Mouse (Mus musculus): Measurements from ENCODE around the gene Fuz. TPM values are rescaled to one million over a fixed set of nuclear protein-coding genes. Genes with fewer than 3 reads are reported as not detected.
A peak's percentile ranks its signal among the peaks of the same experiment; 100 is the strongest.
"Not testable (repeated sequence)": the region's sequence is repeated elsewhere in the genome, so short reads cannot be mapped to it uniquely, and the experiment has no call there.

The Fuz gene
- polyA plus RNA-seq, 1 experiment from 2014 or later: 11.1 TPM

DNA sequence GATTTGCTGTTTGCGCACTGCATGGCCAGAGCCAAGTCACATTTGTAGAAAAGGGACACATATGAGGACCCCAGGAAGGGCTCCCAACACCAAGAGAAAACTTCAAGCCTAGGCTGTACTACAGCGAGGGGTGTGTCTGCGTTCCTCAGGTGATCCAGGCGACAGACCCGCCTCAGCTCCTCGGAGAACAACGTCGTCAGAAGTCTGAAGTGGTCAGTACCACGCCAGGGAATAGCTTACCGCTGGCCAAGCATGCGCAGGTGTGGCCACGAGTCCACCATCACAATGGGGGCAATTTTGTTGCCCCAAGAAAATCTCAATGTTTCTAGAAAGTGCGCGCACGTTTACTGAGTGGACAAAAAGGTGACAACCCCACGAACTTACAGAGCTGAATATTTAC, 27.4 kb upstream of the Fuz start:
- H3K4me1 ChIP-seq (replicated peaks; ENCODE audit: control insufficient read depth, insufficient read depth, low read length): peaks cover 27% of the 10 kb centered on the region
- H3K9ac ChIP-seq (ENCODE audit: low read depth, low read length): peak overlapping the region; percentile 95; the same call in 1 of the 2 replicates
- peak overlapping the region; percentile 98 for H3K27ac ChIP-seq (ENCODE audit: low read depth, low read length)
- peak overlapping the region; percentile 79 for H3K4me2 ChIP-seq (replicated peaks; ENCODE audit: low read depth)
- peak overlapping the region; percentile 86 for H3K4me3 ChIP-seq (ENCODE audit: low read depth, low read length)
- no peak for ATAC-seq
- H3K27me3 ChIP-seq (replicated peaks; ENCODE audit: control insufficient read depth, insufficient read depth, low read length): no peaks in the 10 kb centered on the region
- no peaks in the 10 kb centered on the region for H3K9me3 ChIP-seq (ENCODE audit: control insufficient read depth)
- TF ChIP-seq CTCF (IDR thresholded peaks at IDR 0.05; ENCODE audit: low read depth): no peak
- 6% methylated on average over 16 of the region's 16 CpGs for WGBS
- H3K36me3 ChIP-seq (ENCODE audit: control insufficient read depth, insufficient read depth): peaks cover 18% of the 10 kb centered on the region

GRCm38 (mm10) chr7:44868919-44869696, 26.8 kb upstream of the Fuz start:
- peaks cover 12% of the 10 kb centered on the region for H3K36me3 ChIP-seq (ENCODE audit: control insufficient read depth, insufficient read depth)
- H3K4me1 ChIP-seq (replicated peaks; ENCODE audit: control insufficient read depth, insufficient read depth, low read length): peaks cover 27% of the 10 kb centered on the region
- under 1% methylated on average over 88 of the region's 108 CpGs for WGBS
- peak overlapping the region; percentile 95 for H3K9ac ChIP-seq (ENCODE audit: low read depth, low read length)
- peak overlapping the region; percentile 98 for H3K27ac ChIP-seq (ENCODE audit: low read depth, low read length)
- no peaks in the 10 kb centered on the region for H3K27me3 ChIP-seq (replicated peaks; ENCODE audit: control insufficient read depth, insufficient read depth, low read length)
- peak overlapping the region; percentile 79 for H3K4me2 ChIP-seq (replicated peaks; ENCODE audit: low read depth)
- peak overlapping the region; percentile 86 for H3K4me3 ChIP-seq (ENCODE audit: low read depth, low read length)
- TF ChIP-seq CTCF (IDR thresholded peaks at IDR 0.05; ENCODE audit: low read depth): no peak
- peak; percentile 34 for ATAC-seq
- H3K9me3 ChIP-seq (ENCODE audit: control insufficient read depth): no peaks in the 10 kb centered on the region

GRCm38 (mm10) chr7:44869697-44870528, 26.0 kb upstream of the Fuz start, which contains the start of gene Ptov1:
Ptov1 (minus strand) TSS chr7:44869788.
- Histone ChIP-seq H3K36me3 (ENCODE audit: control insufficient read depth, insufficient read depth) (peaks cover 4% of the 10 kb centered on the region), H3K9me3 (ENCODE audit: control insufficient read depth) (no peaks in the 10 kb centered on the region), H3K27ac (ENCODE audit: low read depth, low read length) (peak within 1 kb of the TSS; percentile 98), H3K9ac (ENCODE audit: low read depth, low read length) (peak within 1 kb of the TSS; percentile 95), H3K27me3 (replicated peaks; ENCODE audit: control insufficient read depth, insufficient read depth, low read length) (no peaks in the 10 kb centered on the region), H3K4me2 (replicated peaks; ENCODE audit: low read depth) (peak within 1 kb of the TSS; percentile 79), H3K4me3 (ENCODE audit: low read depth, low read length) (peak within 1 kb of the TSS; percentile 86), H3K4me1 (replicated peaks; ENCODE audit: control insufficient read depth, insufficient read depth, low read length) (peaks cover 27% of the 10 kb centered on the region)
- peak; percentile 89 for ATAC-seq
- 3% methylated on average over 29 of the region's 29 CpGs for WGBS
- peak; percentile 20; the same call in 1 of the 2 replicates for TF ChIP-seq CTCF (IDR thresholded peaks at IDR 0.05; ENCODE audit: low read depth)

DNA sequence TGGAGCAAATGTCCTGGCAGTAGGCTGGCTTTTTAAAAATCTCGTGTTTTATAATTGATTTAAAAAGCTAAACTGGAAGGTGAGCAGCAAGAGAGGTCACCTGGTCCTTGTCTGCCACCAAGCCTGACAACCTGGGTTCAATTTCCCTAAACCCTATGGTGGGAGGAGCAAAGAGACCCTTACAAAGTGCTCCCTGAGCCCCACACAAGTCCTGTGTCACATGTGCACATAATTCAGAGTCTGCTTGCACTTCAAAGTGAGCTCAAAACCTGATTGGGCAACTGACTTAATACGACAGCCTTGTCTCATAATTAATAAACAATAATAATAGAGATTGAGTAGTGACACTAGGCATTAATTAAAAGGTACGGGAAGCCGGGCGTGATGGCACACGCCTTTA, 25.3 kb upstream of the Fuz start:
- no peaks in the 10 kb centered on the region for H3K9me3 ChIP-seq (ENCODE audit: control insufficient read depth)
- H3K27me3 ChIP-seq (replicated peaks; ENCODE audit: control insufficient read depth, insufficient read depth, low read length): no peaks in the 10 kb centered on the region
- H3K4me3 ChIP-seq (ENCODE audit: low read depth, low read length): no peak overlapping the region
- H3K4me2 ChIP-seq (replicated peaks; ENCODE audit: low read depth): peak overlapping the region; percentile 79; the same call in 1 of the 2 replicates
- peaks cover 23% of the 10 kb centered on the region for H3K4me1 ChIP-seq (replicated peaks; ENCODE audit: control insufficient read depth, insufficient read depth, low read length)
- ATAC-seq: no peak
- peak overlapping the region; percentile 98; the same call in 1 of the 2 replicates for H3K27ac ChIP-seq (ENCODE audit: low read depth, low read length)
- 82% methylated on average over 6 of the region's 6 CpGs for WGBS
- 0 out of 2 replicates have a peak, but pooled peaks cover 3% of the 10 kb centered on the region for H3K36me3 ChIP-seq (ENCODE audit: control insufficient read depth, insufficient read depth)
- TF ChIP-seq CTCF (IDR thresholded peaks at IDR 0.05; ENCODE audit: low read depth): no peak
- no peak overlapping the region for H3K9ac ChIP-seq (ENCODE audit: low read depth, low read length)

GRCm38 (mm10) chr7:44871181-44871580, 24.7 kb upstream of the Fuz start:
- Histone ChIP-seq H3K9ac (ENCODE audit: low read depth, low read length) (no peak overlapping the region), H3K4me2 (replicated peaks; ENCODE audit: low read depth) (no peak overlapping the region), H3K9me3 (ENCODE audit: control insufficient read depth) (no peaks in the 10 kb centered on the region), H3K27me3 (replicated peaks; ENCODE audit: control insufficient read depth, insufficient read depth, low read length) (no peaks in the 10 kb centered on the region), H3K36me3 (ENCODE audit: control insufficient read depth, insufficient read depth) (0 out of 2 replicates have a peak, but pooled peaks cover under 1% of the 10 kb centered on the region), H3K27ac (ENCODE audit: low read depth, low read length) (no peak overlapping the region), H3K4me3 (ENCODE audit: low read depth, low read length) (no peak overlapping the region), H3K4me1 (replicated peaks; ENCODE audit: control insufficient read depth, insufficient read depth, low read length) (peaks cover 18% of the 10 kb centered on the region)
- ATAC-seq: no peak
- TF ChIP-seq CTCF (IDR thresholded peaks at IDR 0.05; ENCODE audit: low read depth): no peak
- WGBS: 91% methylated on average over 1 of the region's 1 CpGs

GRCm38 (mm10) chr7:44871774-44872173, 24.1 kb upstream of the Fuz start:
- not testable (repeated sequence) for H3K4me2 ChIP-seq (replicated peaks; ENCODE audit: low read depth); ATAC-seq; H3K9me3 ChIP-seq (ENCODE audit: control insufficient read depth); H3K27ac ChIP-seq (ENCODE audit: low read depth, low read length); H3K4me3 ChIP-seq (ENCODE audit: low read depth, low read length); H3K9ac ChIP-seq (ENCODE audit: low read depth, low read length); H3K27me3 ChIP-seq (replicated peaks; ENCODE audit: control insufficient read depth, insufficient read depth, low read length); H3K36me3 ChIP-seq (ENCODE audit: control insufficient read depth, insufficient read depth)
- peak; percentile 31 for TF ChIP-seq CTCF (IDR thresholded peaks at IDR 0.05; ENCODE audit: low read depth)
- peaks cover 12% of the 10 kb centered on the region for H3K4me1 ChIP-seq (replicated peaks; ENCODE audit: control insufficient read depth, insufficient read depth, low read length)
- WGBS: 92% methylated on average over 2 of the region's 2 CpGs

All from intestine, postnatal 0 days (tissue).